Mouse (Mus musculus) heart, embryonic 11.5 days (tissue): ENCODE results near the gene Npdc1. TPM values are rescaled to one million over a fixed set of nuclear protein-coding genes. Genes with fewer than 3 reads are reported as not detected.

Experiments
- ATAC-seq: fragments of 200-750 bp; cut with Nextera tagmentation; replicated peaks from 2 replicates; pipeline ENCODE4 v1.8.0; 2017; ENCODE audit warnings: moderate library complexity; ENCODE audit not compliant: insufficient number of reproducible peaks, low FRiP score, low TSS enrichment
- H3K27ac ChIP-seq: fragments of 300-500 bp; sonication (generic); 2 replicates; pipeline ENCODE4 v1.5.1; 2014; ENCODE audit warnings: mild to moderate bottlenecking, low read depth, low read length
- H3K27me3 ChIP-seq: fragments of 300-500 bp; sonication (generic); 2 replicates; pipeline ENCODE4 v1.6.1; 2014; ENCODE audit warnings: mild to moderate bottlenecking, low read length, mixed read lengths; ENCODE audit not compliant: control insufficient read depth, insufficient read depth
- H3K36me3 ChIP-seq: fragments of 300-500 bp; sonication (generic); 2 replicates; pipeline ENCODE4 v1.6.1; 2014; ENCODE audit warnings: mild to moderate bottlenecking, low read length, moderate library complexity, mixed read lengths; ENCODE audit not compliant: control insufficient read depth, insufficient read depth
- H3K4me1 ChIP-seq: fragments of 300-500 bp; sonication (generic); 2 replicates; pipeline ENCODE4 v1.6.1; 2014; ENCODE audit warnings: low read length; ENCODE audit not compliant: control insufficient read depth, insufficient read depth
- H3K4me2 ChIP-seq: fragments of 300-500 bp; sonication (generic); 2 replicates; pipeline ENCODE4 v1.6.1; 2014; ENCODE audit warnings: mild to moderate bottlenecking, moderate library complexity
- H3K4me3 ChIP-seq: fragments of 300-500 bp; sonication (generic); 2 replicates; pipeline ENCODE4 v1.5.1; 2014; ENCODE audit warnings: low read depth, low read length
- H3K9ac ChIP-seq: fragments of 300-500 bp; sonication (generic); 2 replicates; pipeline ENCODE4 v1.6.1; 2014; ENCODE audit warnings: mild to moderate bottlenecking, low read depth, low read length, moderate library complexity
- H3K9me3 ChIP-seq: fragments of 300-500 bp; sonication (generic); replicated peaks from 2 replicates; pipeline ENCODE4 v1.6.1; 2016; ENCODE audit warnings: low read length; ENCODE audit not compliant: control insufficient read depth
- WGBS: fragments of 180-500 bp; shearing (Covaris S2); extraction: QIAGEN DNeasy Blood & Tissue Kit; methylation state at CpG from one replicate; pipeline ENCODE4 v1.1.7; 2014; ENCODE audit not compliant: insufficient replicate concordance; 5-methylcytosine and 5-hydroxymethylcytosine counted together
- polyA plus RNA-seq: library from polyadenylated mRNA; unstranded; fragments of >200 nt; fragmentation: Nextera tagmentation; extraction: Ambion mirVana; gene quantifications from 2 replicates; pipeline ENCODE4 v1.2.1, GENCODE M21; 2014

Gene Npdc1
- polyA plus RNA-seq, result 16.8 and 18.9 TPM in 2 replicates

DNA sequence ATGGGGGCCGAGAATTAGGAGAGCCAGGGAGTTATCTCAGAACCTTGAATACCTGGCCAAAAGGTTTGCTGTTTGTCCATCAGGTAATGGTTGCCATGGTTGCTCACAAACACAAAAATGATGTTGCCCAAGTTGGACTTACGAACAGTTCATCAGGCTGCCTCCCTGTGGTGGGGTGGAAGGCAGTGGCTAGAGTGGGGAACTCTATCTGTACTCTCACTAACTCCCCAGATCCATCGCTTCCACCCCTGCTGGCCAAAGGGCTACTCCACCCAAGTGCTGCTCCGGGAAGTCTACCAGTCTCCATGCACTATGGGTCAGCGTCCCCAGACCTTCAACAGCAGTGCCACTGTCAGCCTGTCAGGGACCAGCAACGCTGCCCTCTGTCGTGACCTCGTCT is at the start of gene Npdc1:
Gene Npdc1, plus strand, starts transcription at position 301 of the 400 bp plus-strand sequence.
- Histone ChIP-seq H3K4me3 (no peak within 1 kb of the TSS), H3K27ac (no peak within 1 kb of the TSS), H3K9me3 (no peaks in the 10 kb centered on the region), H3K27me3 (peaks cover 97% of the 10 kb centered on the region), H3K4me1 (peaks cover 4% of the 10 kb centered on the region; the same call in 1 of the 2 replicates), H3K4me2 (no peak within 1 kb of the TSS), H3K36me3 (no peaks in the 10 kb centered on the region), H3K9ac (no peak within 1 kb of the TSS)
- no peak for ATAC-seq
- 63% methylated on average over 8 of the region's 8 CpGs for WGBS

DNA sequence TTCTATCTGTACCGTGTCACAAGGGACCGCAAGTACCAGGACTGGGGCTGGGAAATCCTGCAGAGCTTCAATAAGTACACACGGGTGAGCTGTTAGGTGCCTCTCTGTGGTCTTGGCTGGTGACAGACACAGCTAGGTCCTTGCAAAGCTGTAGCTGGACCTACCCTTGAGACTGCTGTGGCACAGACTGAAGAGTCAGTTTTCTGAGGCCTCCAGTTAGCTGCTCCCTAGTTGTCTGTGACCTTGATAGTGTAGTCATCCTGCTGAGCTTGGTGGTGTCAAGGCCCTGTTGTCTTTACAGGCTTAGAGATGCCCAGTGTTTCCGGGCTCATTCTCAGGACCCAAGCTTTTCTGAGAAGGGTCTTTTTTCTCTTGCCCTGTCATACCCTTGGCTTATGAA is 49.7 kb upstream of the Npdc1 start:
- Histone ChIP-seq H3K9me3 (no peaks in the 10 kb centered on the region), H3K4me2 (no peak overlapping the region), H3K4me1 (no peaks in the 10 kb centered on the region), H3K27ac (no peak overlapping the region), H3K9ac (no peak overlapping the region), H3K4me3 (no peak overlapping the region), H3K36me3 (peaks cover 45% of the 10 kb centered on the region), H3K27me3 (no peaks in the 10 kb centered on the region)
- no peak for ATAC-seq
- WGBS, result 88% methylated on average over 4 of the region's 4 CpGs

DNA sequence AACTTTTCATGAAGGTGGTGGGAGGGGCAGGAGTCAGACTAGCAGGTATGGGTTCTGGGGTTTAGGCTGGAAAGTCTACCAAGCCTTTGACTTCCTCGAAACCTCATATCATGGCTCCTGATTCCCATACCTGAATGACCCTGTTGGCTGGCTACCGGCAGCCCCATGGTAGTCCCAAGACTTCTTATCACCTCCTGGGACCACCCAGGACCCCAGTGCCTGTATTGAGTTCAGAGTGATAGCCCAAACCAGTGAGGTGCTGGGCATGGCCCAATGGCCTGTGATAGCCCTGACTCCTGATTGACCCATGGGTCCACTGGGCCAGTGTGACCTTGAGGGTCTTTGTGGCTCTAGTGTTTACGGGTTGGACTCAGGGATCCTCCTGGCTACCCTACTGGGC is 48.5 kb upstream of the Npdc1 start:
- H3K9me3 ChIP-seq, result no peaks in the 10 kb centered on the region
- peaks cover 6% of the 10 kb centered on the region; the same call in 1 of the 2 replicates for H3K4me1 ChIP-seq
- H3K9ac ChIP-seq, result no peak overlapping the region
- no peaks in the 10 kb centered on the region for H3K27me3 ChIP-seq
- no peak overlapping the region for H3K4me3 ChIP-seq
- ATAC-seq, result no peak
- H3K36me3 ChIP-seq, result peaks cover 36% of the 10 kb centered on the region
- 92% methylated on average over 3 of the region's 3 CpGs for WGBS
- H3K27ac ChIP-seq, result no peak overlapping the region
- no peak overlapping the region for H3K4me2 ChIP-seq

DNA sequence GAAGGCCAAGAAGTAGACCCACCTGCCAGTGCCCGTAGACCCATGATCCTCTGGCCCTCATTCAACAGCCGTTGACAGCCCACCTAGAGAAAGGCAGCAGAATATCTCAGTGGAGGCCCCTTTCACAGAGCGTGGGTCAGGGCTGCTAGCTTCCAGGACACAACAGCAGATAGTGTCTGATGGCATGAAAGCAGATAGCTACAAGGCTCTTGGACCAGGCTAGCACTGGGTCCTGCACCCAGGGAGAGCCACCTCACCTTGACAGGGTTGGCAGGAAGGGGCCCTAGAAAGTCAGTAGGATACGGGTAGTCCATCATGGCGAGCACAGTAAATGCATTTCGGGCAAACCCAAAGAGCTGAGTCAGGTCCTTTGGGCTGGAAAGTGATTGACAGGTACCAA is 44.9 kb upstream of the Npdc1 start:
- no peak overlapping the region for H3K9ac ChIP-seq
- no peak overlapping the region for H3K4me3 ChIP-seq
- no peak overlapping the region for H3K4me2 ChIP-seq
- WGBS, result 87% methylated on average over 6 of the region's 6 CpGs
- peaks cover 17% of the 10 kb centered on the region for H3K36me3 ChIP-seq
- no peaks in the 10 kb centered on the region for H3K27me3 ChIP-seq
- no peak for ATAC-seq
- H3K4me1 ChIP-seq, result peaks cover 11% of the 10 kb centered on the region
- H3K27ac ChIP-seq, result no peak overlapping the region
- no peaks in the 10 kb centered on the region for H3K9me3 ChIP-seq

DNA sequence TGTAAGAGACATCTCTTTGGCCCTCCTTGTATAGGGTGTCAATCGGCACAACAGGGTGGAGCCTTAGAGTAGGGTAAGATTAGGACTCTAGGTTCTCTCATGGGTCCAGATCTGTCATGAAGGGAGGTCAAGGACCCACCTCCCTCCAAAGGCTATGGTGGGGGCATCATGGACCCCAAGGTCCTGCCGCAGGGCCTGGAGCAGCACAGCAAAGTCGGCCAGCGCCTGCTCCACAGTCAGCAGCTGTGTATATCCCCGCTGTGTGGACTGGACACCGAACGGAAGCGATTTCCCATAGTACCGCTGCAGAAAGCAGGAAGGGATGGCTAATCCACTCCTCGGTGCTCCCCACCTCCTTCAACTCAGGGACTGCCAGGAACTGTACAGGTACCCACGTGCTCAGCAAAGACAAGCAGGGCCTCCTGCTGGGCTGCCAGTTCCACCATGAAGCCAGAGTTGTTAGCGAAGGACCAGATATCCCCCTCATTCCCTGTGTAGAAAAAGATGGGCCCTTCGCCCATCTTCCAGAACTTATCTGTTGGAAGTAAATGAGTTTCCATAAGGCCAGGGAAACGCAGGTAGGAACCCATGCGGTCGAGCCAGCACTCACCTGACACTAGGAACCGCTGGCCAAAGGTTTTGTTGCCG is 43.6 kb upstream of the Npdc1 start:
- no peak overlapping the region for H3K27ac ChIP-seq
- peaks cover 5% of the 10 kb centered on the region for H3K36me3 ChIP-seq
- H3K4me2 ChIP-seq, result peak overlapping the region; percentile 81
- H3K9me3 ChIP-seq, result no peaks in the 10 kb centered on the region
- peak overlapping the region; percentile 49 for H3K4me3 ChIP-seq
- H3K4me1 ChIP-seq, result peaks cover 11% of the 10 kb centered on the region
- peak overlapping the region; percentile 29; the same call in 1 of the 2 replicates for H3K9ac ChIP-seq
- H3K27me3 ChIP-seq, result no peaks in the 10 kb centered on the region
- no peak for ATAC-seq
- 36% methylated on average over 18 of the region's 18 CpGs for WGBS

DNA sequence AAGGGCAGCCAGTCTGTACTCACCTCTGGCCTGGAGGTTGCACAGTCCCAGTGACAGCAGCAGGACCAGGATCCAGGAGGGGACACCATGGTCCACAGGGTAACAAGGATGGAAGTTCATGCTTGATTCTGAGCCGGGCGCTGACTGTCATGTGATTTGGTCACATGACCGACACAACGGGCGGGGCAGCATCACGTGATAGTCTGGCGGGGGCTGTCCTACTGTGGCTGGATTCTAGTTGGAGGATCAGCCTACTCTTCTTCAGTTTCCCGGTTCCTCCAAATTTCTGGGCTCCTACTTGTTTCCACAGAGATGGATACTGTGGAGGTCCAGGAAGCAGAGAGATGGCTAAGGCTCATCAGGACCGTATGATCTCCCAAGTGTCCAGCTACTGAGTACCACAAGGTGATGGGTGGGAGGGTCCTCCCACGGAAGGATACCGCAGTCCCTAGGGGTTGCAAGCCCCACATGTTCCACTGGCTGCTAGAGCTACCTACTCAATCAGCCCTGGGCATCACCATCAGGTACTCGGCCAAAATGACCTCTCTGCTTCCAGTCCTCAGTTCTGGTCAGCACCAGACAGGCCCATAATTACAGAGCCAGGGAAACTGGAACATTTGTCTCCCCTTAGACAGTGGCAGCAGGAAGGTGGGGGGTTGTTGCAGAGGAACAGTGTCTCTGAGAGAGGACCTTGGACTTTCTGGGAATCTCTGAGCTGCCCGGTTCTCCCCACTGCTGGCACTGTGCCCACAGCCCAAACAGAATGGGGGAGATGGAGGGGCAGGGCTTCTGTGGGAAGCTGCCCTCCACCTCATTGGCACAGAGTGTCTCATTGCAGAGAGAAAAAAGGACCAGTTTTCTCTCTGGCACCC is 42.7 kb upstream of the Npdc1 start, which contains the start of gene Dpp7:
Gene Dpp7, minus strand, starts transcription at position 152 of the 872 bp plus-strand sequence.
- Histone ChIP-seq H3K27me3 (no peaks in the 10 kb centered on the region), H3K4me3 (peak within 1 kb of the TSS; percentile 49), H3K27ac (no peak within 1 kb of the TSS), H3K4me1 (peaks cover 11% of the 10 kb centered on the region), H3K9ac (peak within 1 kb of the TSS; percentile 58), H3K4me2 (peak within 1 kb of the TSS; percentile 81), H3K36me3 (no peaks in the 10 kb centered on the region; the same call in 1 of the 2 replicates), H3K9me3 (no peaks in the 10 kb centered on the region)
- peak; percentile 73 for ATAC-seq
- WGBS, result 7% methylated on average over 13 of the region's 13 CpGs

DNA sequence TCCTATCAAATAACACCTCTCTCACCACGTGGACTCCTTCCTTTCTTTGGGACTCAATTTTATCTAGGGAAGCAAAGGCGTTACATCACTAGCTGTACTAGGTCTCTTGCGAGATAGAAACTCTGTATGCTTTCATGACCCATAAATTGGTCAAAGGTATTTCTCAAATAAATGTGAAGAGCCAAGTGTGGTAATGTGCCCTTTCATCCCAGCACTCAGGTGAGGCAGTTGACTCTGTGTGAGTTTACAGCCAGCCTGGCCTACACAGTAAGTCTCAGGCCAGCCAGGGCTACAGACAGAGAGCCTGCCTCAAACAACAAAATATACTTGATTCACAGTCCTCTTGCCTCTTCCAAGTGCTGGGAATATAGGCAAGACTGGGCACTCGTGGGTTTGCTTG is 39.3 kb upstream of the Npdc1 start:
- H3K4me1 ChIP-seq, result peaks cover 11% of the 10 kb centered on the region
- H3K27me3 ChIP-seq, result peaks cover 21% of the 10 kb centered on the region
- H3K27ac ChIP-seq, result no peak overlapping the region
- WGBS, result 64% methylated on average over 4 of the region's 4 CpGs
- H3K4me3 ChIP-seq, result no peak overlapping the region
- no peak overlapping the region for H3K9ac ChIP-seq
- H3K9me3 ChIP-seq, result no peaks in the 10 kb centered on the region
- H3K36me3 ChIP-seq, result no peaks in the 10 kb centered on the region
- ATAC-seq, result no peak
- H3K4me2 ChIP-seq, result no peak overlapping the region

DNA sequence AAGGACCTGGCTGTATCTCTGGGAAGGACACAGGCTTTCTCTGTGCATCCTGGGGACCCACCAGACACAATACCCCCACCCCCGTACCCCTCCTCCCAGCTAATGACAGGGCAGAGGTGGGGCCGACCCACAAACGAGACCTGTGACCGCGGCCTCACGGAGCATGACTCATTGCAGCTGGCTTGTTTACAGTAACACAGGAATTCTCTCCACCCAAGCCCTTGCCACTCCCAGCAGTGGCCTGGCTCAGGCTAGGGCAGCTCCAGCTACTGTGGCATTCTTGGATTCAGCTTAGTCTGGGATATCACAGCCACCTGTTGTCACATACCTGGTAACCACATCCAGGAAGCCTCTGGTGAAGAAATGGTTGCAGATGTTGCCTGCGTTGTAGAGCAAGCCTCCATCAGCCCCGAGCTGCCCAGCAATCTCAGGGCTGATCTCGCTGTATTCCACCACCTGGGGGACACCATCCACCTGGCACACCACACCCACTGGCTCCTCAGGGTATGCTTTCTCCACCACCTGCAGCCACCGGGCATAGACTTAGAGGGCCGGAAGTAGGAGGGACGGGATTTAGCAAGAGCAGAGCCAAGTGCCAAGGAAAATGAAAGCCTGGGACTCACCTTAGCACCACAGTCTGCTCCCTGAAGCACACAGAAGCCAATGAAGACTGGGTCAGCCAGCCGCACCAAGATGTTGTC is 35.5 kb upstream of the Npdc1 start:
- Histone ChIP-seq H3K4me2 (no peak overlapping the region), H3K36me3 (no peaks in the 10 kb centered on the region), H3K4me3 (no peak overlapping the region), H3K9ac (no peak overlapping the region), H3K9me3 (no peaks in the 10 kb centered on the region), H3K27me3 (peaks cover 31% of the 10 kb centered on the region), H3K4me1 (no peaks in the 10 kb centered on the region; the same call in 1 of the 2 replicates), H3K27ac (no peak overlapping the region)
- no peak for ATAC-seq
- 53% methylated on average over 13 of the region's 13 CpGs for WGBS
